ENCODE assay signal across 10 mouse cellular contexts in genomic region chr1:180546798-180547750, GRCm38 (mm10). TPM values are rescaled to one million over a fixed set of nuclear protein-coding genes. Genes with fewer than 3 reads are reported as not detected.
A peak's percentile ranks its signal among the peaks of the same experiment; 100 is the strongest.
DNase-seq lines count a peak whose midpoint lies in the region; ATAC-seq and TF ChIP-seq lines count a peak whose summit lies in the region.
"Had no signal": no experiment of that assay in that cellular context is flagged by ENCODE, and none has a peak within 500 bp of the region (broad histone marks: within the 10 kb centered on the region; RNA-seq: fewer than 3 reads in every experiment).

No protein-coding gene starts in this region.

- no peak for DNase-seq in liver, embryonic 11.5 days (ENCODE audit: low spot score)
- no peak for DNase-seq in liver
- DNase-seq in forebrain, embryonic 14.5 days (ENCODE audit: low spot score) = no peak
- DNase-seq in kidney, postnatal 0 days (ENCODE audit: low spot score) = peak; percentile 38
- DNase-seq in urinary bladder, postnatal 14 days (ENCODE audit: low spot score) = no peak
- no peak for DNase-seq in layer of hippocampus, postnatal 10 days (ENCODE audit: low spot score in 2 of 2)
- DNase-seq in left cerebral cortex, adult 2 months (ENCODE audit: extremely low spot score in 1 of 2, low spot score in 2 of 2) = no peak

- no peak overlapping the region; the same call in 1 of the 2 replicates for H3K4me3 ChIP-seq in liver, embryonic 11.5 days (ENCODE audit: low read depth, low read length)
- no peak overlapping the region for H3K4me3 ChIP-seq in forebrain, embryonic 14.5 days (ENCODE audit: low read depth, low read length)
- no peak overlapping the region for H3K4me3 ChIP-seq in kidney, postnatal 0 days (replicated peaks; ENCODE audit: low read depth, low read length)
- H3K4me3 ChIP-seq in neural tube, embryonic 12.5 days = no peak overlapping the region
- H3K4me3 ChIP-seq in left cerebral cortex, adult 2 months = no peak overlapping the region

- H3K36me3 ChIP-seq in liver, embryonic 11.5 days (ENCODE audit: control insufficient read depth, insufficient read depth, low read length) = no peaks in the 10 kb centered on the region
- H3K36me3 ChIP-seq in forebrain, embryonic 14.5 days (ENCODE audit: control insufficient read depth, insufficient read depth, low read length) = no peaks in the 10 kb centered on the region
- no peaks in the 10 kb centered on the region for H3K36me3 ChIP-seq in kidney, postnatal 0 days (ENCODE audit: insufficient read depth, low read length)
- no peaks in the 10 kb centered on the region for H3K36me3 ChIP-seq in neural tube, embryonic 12.5 days
- H3K36me3 ChIP-seq: G1E had no signal

- no peak overlapping the region for H3K9ac ChIP-seq in liver, embryonic 11.5 days (ENCODE audit: low read depth, low read length)
- peak overlapping the region; percentile 17; the same call in 1 of the 2 replicates for H3K9ac ChIP-seq in forebrain, embryonic 14.5 days (ENCODE audit: low read length)
- H3K9ac ChIP-seq in kidney, postnatal 0 days (ENCODE audit: low read depth, low read length) = peak overlapping the region; percentile 14
- 0 out of 2 replicates have a peak overlapping the region, but pooled peaks have one; percentile 1 for H3K9ac ChIP-seq in neural tube, embryonic 12.5 days

- TF ChIP-seq CTCF in kidney, postnatal 0 days (IDR thresholded peaks at IDR 0.05; ENCODE audit: low read depth) = no peak
- TF ChIP-seq CTCF in left cerebral cortex, adult 2 months (IDR thresholded peaks at IDR 0.05) = no peak

- no peaks in the 10 kb centered on the region; the same call in 1 of the 2 replicates for H3K4me1 ChIP-seq in liver, embryonic 11.5 days (replicated peaks; ENCODE audit: control insufficient read depth, insufficient read depth, low read length)
- H3K4me1 ChIP-seq in forebrain, embryonic 14.5 days (ENCODE audit: control insufficient read depth, insufficient read depth, low read length) = peaks cover 7% of the 10 kb centered on the region
- peaks cover 8% of the 10 kb centered on the region for H3K4me1 ChIP-seq in kidney, postnatal 0 days (replicated peaks; ENCODE audit: insufficient read depth, low read length)
- peaks cover 30% of the 10 kb centered on the region for H3K4me1 ChIP-seq in neural tube, embryonic 12.5 days

- peak overlapping the region; percentile 48 for H3K4me2 ChIP-seq in liver, embryonic 11.5 days
- peak overlapping the region; percentile 36; the same call in 1 of the 2 replicates for H3K4me2 ChIP-seq in forebrain, embryonic 14.5 days (ENCODE audit: low read length)
- peak overlapping the region; percentile 50 for H3K4me2 ChIP-seq in kidney, postnatal 0 days (ENCODE audit: low read length)
- peak overlapping the region; percentile 54 for H3K4me2 ChIP-seq in neural tube, embryonic 12.5 days (replicated peaks)

- intact Hi-C loops in left cerebral cortex, adult 2 months (cut with DNase I) = loop anchor here (5.0 kb wide), 1 partner anchor 65 kb away; the partner anchor contains the start of gene Stum

- peaks cover 13% of the 10 kb centered on the region for H3K27me3 ChIP-seq in liver, embryonic 11.5 days (replicated peaks; ENCODE audit: control insufficient read depth, insufficient read depth, low read length)
- no peaks in the 10 kb centered on the region for H3K27me3 ChIP-seq in forebrain, embryonic 14.5 days (replicated peaks; ENCODE audit: control insufficient read depth, insufficient read depth, low read length)
- no peaks in the 10 kb centered on the region for H3K27me3 ChIP-seq in kidney, postnatal 0 days (ENCODE audit: insufficient read depth, low read length)
- H3K27me3 ChIP-seq in neural tube, embryonic 12.5 days (replicated peaks) = 0 out of 2 replicates have a peak, but pooled peaks cover 8% of the 10 kb centered on the region

- no peak overlapping the region for H3K27ac ChIP-seq in liver, embryonic 11.5 days (ENCODE audit: low read depth, low read length)
- no peak overlapping the region for H3K27ac ChIP-seq in forebrain, embryonic 14.5 days (ENCODE audit: low read depth, low read length)
- no peak overlapping the region for H3K27ac ChIP-seq in kidney, postnatal 0 days
- no peak overlapping the region for H3K27ac ChIP-seq in neural tube, embryonic 12.5 days
- H3K27ac ChIP-seq in left cerebral cortex, adult 2 months = no peak overlapping the region
- H3K27ac ChIP-seq: macrophage had no signal

- no peaks in the 10 kb centered on the region for H3K9me3 ChIP-seq in liver, embryonic 11.5 days (ENCODE audit: control insufficient read depth, low read length)
- no peaks in the 10 kb centered on the region for H3K9me3 ChIP-seq in forebrain, embryonic 14.5 days (replicated peaks; ENCODE audit: control insufficient read depth, low read length)
- H3K9me3 ChIP-seq in kidney, postnatal 0 days (replicated peaks; ENCODE audit: low read length) = no peaks in the 10 kb centered on the region
- H3K9me3 ChIP-seq in neural tube, embryonic 12.5 days = no peaks in the 10 kb centered on the region
- H3K9me3 ChIP-seq: G1E had no signal

- no peak for ATAC-seq in liver, embryonic 11.5 days (replicated peaks; ENCODE audit: low FRiP score)
- ATAC-seq in forebrain, embryonic 14.5 days = peak; percentile 4; the same call in 1 of the 2 replicates
- ATAC-seq in kidney, postnatal 0 days (replicated peaks; ENCODE audit: low FRiP score, low read depth) = peak; percentile 44; the same call in 1 of the 2 replicates
- peak; percentile 18; the same call in 1 of the 2 replicates for ATAC-seq in neural tube, embryonic 12.5 days (ENCODE audit: low FRiP score, low read depth)

- 51% methylated on average over 13 of the region's 13 CpGs for WGBS in liver, embryonic 11.5 days
- 45% methylated on average over 13 of the region's 13 CpGs for WGBS in forebrain, embryonic 14.5 days
- 48% methylated on average over 13 of the region's 13 CpGs for WGBS in kidney, postnatal 0 days
- WGBS in neural tube, embryonic 12.5 days = 42% methylated on average over 13 of the region's 13 CpGs

RNA-seq across cellular contexts. Expression of gene Parp1, which starts 21.6 kb away (rescaled TPM):
- polyA plus RNA-seq in liver, embryonic 11.5 days (2014; fragmentation: Nextera tagmentation; extraction: Ambion mirVana) = 177 and 197 TPM in 2 replicates
- polyA plus RNA-seq in forebrain, embryonic 14.5 days (2014; fragmentation: Nextera tagmentation; extraction: Ambion mirVana) = 118 and 127 TPM in 2 replicates
- polyA plus RNA-seq in kidney, postnatal 0 days (2015; fragmentation: Nextera tagmentation; extraction: Ambion mirVana) = 69.8 and 75.3 TPM in 2 replicates
- 184 and 187 TPM in 2 replicates for polyA plus RNA-seq in neural tube, embryonic 12.5 days (2016; fragmentation: Nextera tagmentation; extraction: Ambion mirVana)
- total RNA-seq in layer of hippocampus, postnatal 10 days (2021) = 100 to 1,000 TPM; 128 to 133 TPM
- 10 to 100 TPM; 89.0 to 90.3 TPM for total RNA-seq in left cerebral cortex, adult 2 months (2021)
